Mouse (Mus musculus) bone marrow macrophage, adult 2 months (primary cell): ENCODE measurements at regions not wholly inside any gene's neighbourhood (a gene's known extent, or its start where the extent isn't known, plus 50 kb on each side); places are given as distances from the start of the nearest gene placed in this dataset.

ENCODE experiments used
- CTCF ChIP-seq: IDR thresholded peaks from 2 replicates; pipeline ENCODE4 v1.5.1; 2012; ENCODE audit warnings: low read depth, mild to moderate bottlenecking, low read length, moderate library complexity
- POLR2A ChIP-seq: IDR thresholded peaks from 2 replicates; pipeline ENCODE4 v1.6.1; 2012; ENCODE audit warnings: mild to moderate bottlenecking, low read depth, low read length, borderline replicate concordance

DNA sequence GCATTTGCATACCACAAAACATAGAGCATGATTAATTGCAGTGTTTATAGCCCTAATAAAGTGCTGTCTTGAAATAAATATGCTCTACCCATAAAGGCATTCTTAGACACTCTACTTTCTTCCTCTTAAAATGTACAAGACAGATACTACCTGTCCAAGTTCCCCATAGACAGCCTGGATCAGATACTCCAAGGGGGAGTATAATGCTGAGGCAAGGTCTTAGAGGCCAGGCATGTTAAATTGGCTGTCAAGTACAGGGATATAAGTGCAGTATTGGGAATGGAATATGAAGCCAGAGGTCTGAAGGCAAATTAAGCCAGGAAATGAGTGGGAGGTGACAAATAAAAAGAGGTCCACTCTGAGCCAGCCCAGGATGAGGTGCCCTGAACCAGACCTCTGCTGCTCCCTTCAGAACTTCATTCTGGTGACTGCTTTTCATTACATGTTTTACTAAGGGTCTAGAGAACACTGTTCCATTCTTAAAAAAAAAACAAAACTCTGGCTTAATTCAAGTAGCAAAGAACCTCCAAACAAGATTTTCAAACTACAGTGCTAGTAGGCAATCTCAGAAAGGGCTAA is 142.0 kb upstream of the Tusc1 start:
- TF ChIP-seq CTCF: no peak
- no peak for TF ChIP-seq POLR2A
